Mouse (Mus musculus) ES-E14 (cell line): ENCODE measurements around the gene Pax4. TPM values are rescaled to one million over a fixed set of nuclear protein-coding genes. Genes with fewer than 3 reads are reported as not detected.

ENCODE experiments used
- DNase-seq: peaks from one replicate; pipeline ENCODE4 v3.0.0-alpha.2; 2013; ENCODE audit warnings: low read depth, low spot score
- H3K27ac ChIP-seq: 2 replicates; pipeline ENCODE4 v1.5.1; 2012; ENCODE audit warnings: low read depth, mild to moderate bottlenecking, low read length, moderate library complexity, mixed read lengths; ENCODE audit not compliant: poor library complexity, insufficient read depth, severe bottlenecking
- H3K36me3 ChIP-seq: 2 replicates; pipeline ENCODE4 v1.6.1; 2012; ENCODE audit warnings: mild to moderate bottlenecking, low read length, moderate library complexity, mixed read lengths; ENCODE audit not compliant: control insufficient read depth, poor library complexity, insufficient read depth, severe bottlenecking
- H3K4me1 ChIP-seq, 2 experiments: fragments of 150-350 bp in 1 of 2; sonication (generic) in 1 of 2; 2 replicates each; pipeline ENCODE4 v1.6.1; 2012; ENCODE audit warnings: low read length in 2 of 2, mild to moderate bottlenecking in 1 of 2, mixed read lengths in 1 of 2; ENCODE audit not compliant: control insufficient read depth in 2 of 2, insufficient read depth in 2 of 2, poor library complexity in 1 of 2
- H3K4me3 ChIP-seq, 2 experiments: fragments of 150-350 bp in 1 of 2; sonication (generic) in 1 of 2; 2 replicates each; pipeline ENCODE4 v1.5.1; 2012; ENCODE audit warnings: low read length in 2 of 2, low read depth in 1 of 2, mild to moderate bottlenecking in 1 of 2, mixed read lengths in 1 of 2; ENCODE audit not compliant: insufficient read depth in 1 of 2, poor library complexity in 1 of 2, severe bottlenecking in 1 of 2
- H3K9ac ChIP-seq: 2 replicates; pipeline ENCODE4 v1.6.1; 2012; ENCODE audit warnings: low read depth, mild to moderate bottlenecking, low read length, mixed read lengths; ENCODE audit not compliant: poor library complexity, insufficient read depth, severe bottlenecking
- H3K9me3 ChIP-seq: fragments of 150-350 bp; sonication (generic); 2 replicates; pipeline ENCODE4 v1.6.1; 2012; ENCODE audit warnings: low read depth, mild to moderate bottlenecking, low read length; ENCODE audit not compliant: control insufficient read depth, insufficient read depth
- CHD2 ChIP-seq: IDR thresholded peaks from 2 replicates; pipeline ENCODE4 v1.6.1; 2014; ENCODE audit warnings: mild to moderate bottlenecking, low read depth, low read length, inconsistent platforms
- HCFC1 ChIP-seq: IDR thresholded peaks from 2 replicates; pipeline ENCODE4 v1.6.1; 2012; ENCODE audit warnings: low read length, inconsistent platforms, borderline replicate concordance; ENCODE audit not compliant: insufficient read depth
- MAFK ChIP-seq: IDR thresholded peaks from 2 replicates; pipeline ENCODE4 v1.6.1; 2014; ENCODE audit warnings: mild to moderate bottlenecking, low read depth, low read length, inconsistent platforms; ENCODE audit not compliant: insufficient read depth
- ZC3H11A ChIP-seq: IDR thresholded peaks from 2 replicates; pipeline ENCODE4 v1.6.1; 2012; ENCODE audit warnings: low read depth, mild to moderate bottlenecking, inconsistent platforms, low read length, borderline replicate concordance
- ZNF384 ChIP-seq: IDR thresholded peaks from 2 replicates; pipeline ENCODE4 v1.6.1; 2012; ENCODE audit warnings: low read depth, low read length, inconsistent platforms
- in situ Hi-C, 2 experiments: fragments of 600-800 bp; cut with MboI; formaldehyde crosslinking; loops; one replicate each; pipeline ENCODE4 v1.15.1; 2025; ENCODE audit warnings: low sequenced_read_pairs in 2 of 2, inconsistent platforms in 1 of 2; ENCODE audit not compliant: unreplicated experiment in 2 of 2
- total RNA-seq: library from RNA; depleted of rRNA; stranded (reverse); fragments of 300-350 nt; gene quantifications from 2 replicates; pipeline ENCODE4 v1.2.3, GENCODE M21; 2012

Pax4 gene
- total RNA-seq, 1 experiment = not detected

GRCm38 (mm10) chr6:28422651-28423290 lies 26.4 kb downstream of the Pax4 start:
- in situ Hi-C loops = no loop called here
- Histone ChIP-seq H3K4me1 (peaks cover 2 to 7% of the 10 kb centered on the region in 2 experiments; a peak in 1 of 4 replicates), H3K36me3 (peaks cover 17% of the 10 kb centered on the region), H3K27ac (no peak overlapping the region), H3K9me3 (no peaks in the 10 kb centered on the region), H3K9ac (no peak overlapping the region), H3K4me3 (peak overlapping the region in 1 of 2 experiments; percentile 30; a peak in 1 of 4 replicates)
- TF ChIP-seq MAFK (no peak), ZNF384 (peak; percentile 80)
- DNase-seq = no peak

- H3K9me3 ChIP-seq = no peaks in the 10 kb centered on the region
- in situ Hi-C loops = no loop called here
- TF ChIP-seq ZC3H11A (peak; percentile 15; the same call in 1 of the 2 replicates), HCFC1 (peak; percentile 12; the same call in 1 of the 2 replicates), CHD2 (no peak)
- DNase-seq = peak; percentile 88
- peaks cover 17% of the 10 kb centered on the region for H3K36me3 ChIP-seq
- H3K9ac ChIP-seq = peak overlapping the region; percentile 81
- H3K4me1 ChIP-seq = peaks cover 2 to 7% of the 10 kb centered on the region in 2 experiments; a peak in 1 of 4 replicates
- H3K4me3 ChIP-seq = peak overlapping the region; percentile 82 to 94
- peak overlapping the region; percentile 20; the same call in 1 of the 2 replicates for H3K27ac ChIP-seq
Observed at GRCm38 (mm10) chr6:28421469-28422000, 27.6 kb downstream of the Pax4 start.

GRCm38 (mm10) chr6:28420865-28421264 lies 28.3 kb downstream of the Pax4 start:
- peaks cover 2 to 7% of the 10 kb centered on the region in 2 experiments; a peak in 1 of 4 replicates for H3K4me1 ChIP-seq
- TF ChIP-seq MAFK (no peak), ZC3H11A (no peak), CHD2 (no peak), HCFC1 (no peak), ZNF384 (no peak)
- peaks cover 14% of the 10 kb centered on the region for H3K36me3 ChIP-seq
- H3K9ac ChIP-seq = peak overlapping the region; percentile 81
- DNase-seq = no peak
- in situ Hi-C loops = no loop called here
- H3K27ac ChIP-seq = no peak overlapping the region
- H3K4me3 ChIP-seq = peak overlapping the region; percentile 82 to 94
- H3K9me3 ChIP-seq = no peaks in the 10 kb centered on the region

GRCm38 (mm10) chr6:28420361-28420760 lies 28.8 kb downstream of the Pax4 start:
- no peak overlapping the region for H3K27ac ChIP-seq
- no peak for DNase-seq
- peak overlapping the region; percentile 82 to 94; a peak in 3 of 4 replicates for H3K4me3 ChIP-seq
- H3K36me3 ChIP-seq = peaks cover 10% of the 10 kb centered on the region
- no peaks in the 10 kb centered on the region for H3K9me3 ChIP-seq
- peak overlapping the region; percentile 81; the same call in 1 of the 2 replicates for H3K9ac ChIP-seq
- TF ChIP-seq MAFK (no peak), ZC3H11A (no peak), ZNF384 (no peak), HCFC1 (no peak), CHD2 (no peak)
- H3K4me1 ChIP-seq = peaks cover 2 to 7% of the 10 kb centered on the region in 2 experiments; a peak in 1 of 4 replicates
- in situ Hi-C loops = no loop called here
